Mouse (Mus musculus) G1E-ER4 (cell line): ENCODE measurements around the gene Fmnl3. TPM values are rescaled to one million over a fixed set of nuclear protein-coding genes. Genes with fewer than 3 reads are reported as not detected.

Source experiments
- GATA1 ChIP-seq: IDR thresholded peaks from one replicate; pipeline ENCODE4 v1.8.0; 2012; ENCODE audit warnings: low read length, inconsistent platforms
- polyA plus RNA-seq: library from polyadenylated mRNA; stranded (reverse); fragments of >175 nt; gene quantifications from 2 replicates; pipeline ENCODE4 v1.2.3, GENCODE M21; 2012

The Fmnl3 gene
- polyA plus RNA-seq, 1 experiment, result 0.02 TPM

DNA sequence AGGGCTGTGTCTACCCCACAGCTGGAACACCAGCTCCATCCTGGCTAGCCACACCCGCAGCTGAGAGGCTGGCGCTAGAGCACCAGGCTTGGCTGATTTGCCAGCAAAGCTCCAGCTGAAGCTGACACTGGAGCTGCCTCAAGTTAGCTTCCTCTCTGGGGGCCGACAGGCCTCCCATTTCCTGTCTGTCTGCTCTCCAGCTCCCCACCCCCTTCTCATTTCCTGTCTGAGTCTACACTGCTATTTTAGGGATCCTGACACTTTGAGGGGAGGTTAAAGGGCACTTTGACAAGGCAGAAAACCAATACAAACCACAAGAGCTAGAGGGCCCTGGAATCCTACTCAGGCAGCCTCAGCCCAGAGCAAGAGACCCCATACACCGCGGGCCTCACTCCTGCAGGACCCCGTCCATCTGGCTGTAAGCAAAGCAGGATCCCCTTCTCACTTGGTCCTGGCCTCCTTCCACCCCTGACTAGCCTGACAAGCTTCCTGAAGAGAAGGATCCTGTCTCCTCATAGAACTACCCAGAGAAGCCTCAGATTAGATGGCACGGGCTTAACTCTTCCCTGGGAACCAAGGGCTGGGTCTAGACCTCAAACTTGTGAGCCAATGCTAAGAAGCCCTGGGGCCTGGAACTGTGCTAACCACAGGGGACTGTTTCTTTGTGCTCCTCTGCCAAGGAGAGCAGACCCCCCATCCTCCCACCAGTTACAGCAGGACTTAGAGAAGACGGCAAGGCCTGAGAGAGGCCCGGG lies 37.2 kb downstream of the Fmnl3 start:
- TF ChIP-seq GATA1, result no peak

DNA sequence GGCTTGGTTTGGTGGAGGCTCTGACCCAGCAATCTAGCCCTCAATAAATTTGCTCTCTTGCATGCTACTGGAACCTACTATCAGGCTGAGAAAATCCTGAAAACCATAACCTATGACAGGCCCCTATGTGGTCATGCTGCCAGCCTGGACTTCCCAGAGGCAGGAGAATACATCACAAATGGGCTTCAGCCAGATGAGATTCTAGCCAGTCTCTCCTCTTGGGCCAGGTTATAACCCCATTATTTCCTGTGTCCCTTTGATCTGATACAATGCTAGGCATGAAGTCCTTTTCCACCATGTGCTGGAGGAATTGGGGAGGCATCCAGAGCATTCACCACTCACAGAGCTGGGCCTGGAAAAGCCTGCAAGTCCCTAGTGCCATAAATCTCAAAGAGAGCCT lies 38.2 kb downstream of the Fmnl3 start:
- no peak for TF ChIP-seq GATA1

DNA sequence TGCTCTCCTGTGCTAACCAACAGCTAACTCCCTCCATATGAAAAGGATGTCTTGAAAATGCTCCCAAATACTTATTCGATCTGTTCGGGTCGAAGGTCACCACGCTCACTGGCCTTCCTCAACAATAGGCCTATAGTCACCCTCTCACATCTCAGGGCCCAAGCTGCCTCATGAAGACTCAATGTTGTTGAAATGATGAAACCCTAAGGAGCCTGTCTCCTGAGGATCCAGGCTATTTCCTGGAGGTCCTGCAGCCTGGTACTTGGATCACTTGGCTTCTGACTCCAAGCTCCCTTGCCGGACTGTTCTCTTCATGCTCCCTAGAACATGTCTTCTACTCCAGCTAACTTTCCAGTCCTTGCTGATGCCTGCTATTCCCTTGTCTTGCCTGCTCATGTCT lies 38.9 kb downstream of the Fmnl3 start:
- no peak for TF ChIP-seq GATA1

DNA sequence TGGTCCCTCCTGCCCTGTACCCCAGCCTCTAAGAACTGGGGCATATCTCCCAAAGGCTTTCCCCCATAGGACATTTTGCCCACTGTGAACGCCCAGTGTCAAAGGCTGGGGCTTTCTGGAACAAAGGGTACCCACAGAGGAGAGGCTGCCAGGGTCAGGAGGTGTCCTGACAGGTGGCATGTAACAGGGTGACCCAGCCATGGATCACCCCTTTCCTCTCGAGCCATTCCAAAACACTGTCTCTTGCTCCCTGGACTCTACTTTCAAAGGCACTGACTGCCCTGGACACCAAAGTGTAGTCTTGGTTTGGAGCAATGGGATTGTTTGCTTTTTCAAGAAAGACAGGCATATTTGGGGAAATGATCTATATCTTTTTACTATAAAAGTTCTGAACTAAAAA lies 40.0 kb downstream of the Fmnl3 start:
- no peak for TF ChIP-seq GATA1

DNA sequence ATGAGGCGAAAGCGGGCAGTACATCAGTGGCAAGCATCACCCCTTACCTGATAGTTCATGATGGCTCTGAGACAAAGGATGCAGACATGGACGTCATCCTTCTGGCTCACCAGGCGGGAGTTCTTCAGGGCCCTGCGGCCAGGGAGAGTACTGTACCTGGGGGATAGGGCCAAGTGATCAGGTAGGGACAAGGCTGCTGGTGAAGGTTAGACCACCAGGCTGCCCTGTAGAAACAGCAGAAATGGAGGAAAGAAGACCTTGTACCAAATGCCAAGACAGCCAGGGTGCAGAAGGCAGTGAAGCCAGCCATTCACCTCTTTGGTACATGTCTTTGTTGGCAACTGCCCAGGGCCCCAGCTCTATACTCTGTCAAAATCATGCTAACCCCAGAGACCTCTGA lies 42.3 kb downstream of the Fmnl3 start:
- no peak for TF ChIP-seq GATA1

DNA sequence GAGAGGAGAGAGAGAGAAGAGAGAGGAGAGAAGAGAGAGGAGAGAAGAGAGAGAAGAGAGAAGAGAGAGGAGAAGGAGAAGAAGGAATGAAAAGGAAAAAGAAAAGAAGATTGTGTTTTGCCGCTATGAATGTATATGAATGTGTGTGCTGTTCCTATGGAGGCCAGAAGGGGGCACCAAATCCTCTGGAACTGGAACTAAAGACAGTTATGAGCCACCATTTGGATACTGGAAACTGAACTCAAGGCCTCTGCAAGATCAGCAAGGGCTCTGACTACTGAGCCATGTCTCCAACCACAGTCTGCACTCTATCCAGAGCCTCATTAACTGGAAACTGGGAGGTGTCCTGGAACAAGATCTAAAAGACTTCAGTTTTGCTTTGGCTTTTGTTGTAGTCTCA lies 43.3 kb downstream of the Fmnl3 start:
- no peak for TF ChIP-seq GATA1

DNA sequence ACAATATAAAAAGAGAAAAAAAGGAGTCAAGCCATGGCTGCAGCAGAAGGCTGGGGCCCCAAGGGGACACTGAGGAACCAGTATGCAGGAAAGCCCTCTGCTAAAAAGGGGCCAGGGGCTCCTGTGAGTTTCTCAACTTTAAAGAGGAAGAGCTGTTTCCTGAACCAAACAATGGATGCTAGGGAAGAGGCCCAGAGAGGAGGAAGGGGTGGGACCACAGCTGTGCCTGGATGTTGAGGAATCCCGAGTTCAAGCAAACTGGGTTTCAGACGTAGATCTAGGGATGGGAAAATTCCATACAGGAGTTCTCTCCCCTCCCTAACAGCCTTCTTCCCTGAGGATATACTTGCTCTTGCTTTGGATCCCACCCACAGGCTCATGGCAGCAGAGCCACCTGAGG lies 43.9 kb downstream of the Fmnl3 start:
- no peak for TF ChIP-seq GATA1

DNA sequence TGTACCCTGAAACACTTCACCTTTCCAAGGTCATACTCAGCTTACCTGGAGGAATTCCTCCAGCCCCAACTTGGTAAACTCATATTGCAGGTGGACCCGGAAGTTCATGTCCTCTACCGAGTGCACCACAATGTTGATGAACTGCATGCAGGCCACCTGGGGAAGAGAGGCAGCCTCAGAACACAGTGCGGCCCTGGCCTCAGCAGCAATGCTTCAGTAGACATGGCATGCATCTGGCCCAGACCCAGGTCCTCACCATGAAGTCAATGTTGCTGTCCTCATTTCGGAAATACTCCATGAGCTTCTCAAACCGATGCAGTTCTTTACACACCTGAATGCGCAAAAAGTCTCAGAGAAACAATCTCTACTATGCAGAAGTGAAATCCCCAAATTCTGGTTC lies 44.7 kb downstream of the Fmnl3 start:
- no peak for TF ChIP-seq GATA1

DNA sequence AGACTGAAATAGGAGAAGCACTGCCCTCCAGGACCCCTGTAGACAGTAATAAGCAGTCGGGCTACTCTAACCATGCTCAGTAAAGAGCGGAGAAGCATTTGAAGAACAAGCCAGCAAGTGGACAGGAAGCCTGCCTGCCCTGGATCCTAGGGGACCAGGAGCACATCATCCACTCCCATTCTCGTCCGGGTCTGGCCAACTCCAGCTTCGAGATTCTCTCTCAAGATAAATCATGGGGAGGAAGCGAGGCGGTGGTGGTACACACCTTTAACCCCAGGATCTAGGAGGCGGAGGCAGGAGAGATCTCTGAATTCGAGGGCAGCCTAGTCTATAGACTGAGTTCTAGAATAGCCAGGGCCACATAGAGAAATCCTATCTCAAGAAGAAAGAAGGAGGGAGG lies 46.1 kb downstream of the Fmnl3 start:
- no peak for TF ChIP-seq GATA1

DNA sequence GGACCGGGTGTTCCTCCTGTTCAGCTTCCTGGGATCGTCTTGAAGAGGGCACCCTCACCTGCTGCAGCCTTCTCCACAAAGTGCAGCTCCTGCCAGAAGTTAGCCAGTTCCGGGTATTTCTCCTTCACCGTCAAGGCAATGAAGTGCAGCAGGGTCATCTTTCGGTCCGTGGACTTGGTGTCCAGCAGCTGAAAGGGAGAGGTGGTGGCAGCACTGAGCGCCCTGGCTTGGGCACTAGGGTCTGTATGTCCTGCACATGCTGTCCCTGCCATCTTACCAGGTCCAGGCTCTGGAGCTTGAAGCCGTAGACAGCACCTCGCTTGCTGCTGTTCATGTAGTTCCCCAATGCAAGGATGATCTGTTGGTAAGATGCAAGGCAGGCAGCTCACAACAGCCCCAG lies 49.3 kb downstream of the Fmnl3 start:
- TF ChIP-seq GATA1, result no peak

DNA sequence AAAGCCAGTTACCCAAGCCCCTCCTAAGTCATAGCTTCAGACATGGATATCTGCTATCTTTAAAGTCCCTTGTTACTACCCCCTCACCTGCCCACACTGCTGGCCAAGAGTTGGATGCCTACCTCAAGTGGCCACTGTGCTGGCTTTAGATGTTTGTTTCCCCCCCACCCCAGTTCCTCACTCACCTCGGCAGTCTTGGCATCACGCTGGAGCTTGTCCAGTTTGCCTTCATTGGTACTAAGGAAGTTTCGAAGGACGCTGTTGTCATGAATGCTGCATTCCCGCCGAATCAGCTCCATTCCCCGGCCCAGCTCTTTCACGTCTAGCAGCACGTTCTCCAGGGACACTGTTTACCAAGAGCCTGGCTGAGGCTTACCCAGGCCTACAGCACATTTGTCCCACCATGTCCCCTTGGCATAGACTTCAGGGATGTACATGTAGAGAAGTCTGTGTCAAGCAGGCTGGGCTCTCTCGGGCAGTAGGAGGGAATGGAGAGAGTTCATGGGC lies 50.1 kb downstream of the Fmnl3 start:
- TF ChIP-seq GATA1, result no peak

DNA sequence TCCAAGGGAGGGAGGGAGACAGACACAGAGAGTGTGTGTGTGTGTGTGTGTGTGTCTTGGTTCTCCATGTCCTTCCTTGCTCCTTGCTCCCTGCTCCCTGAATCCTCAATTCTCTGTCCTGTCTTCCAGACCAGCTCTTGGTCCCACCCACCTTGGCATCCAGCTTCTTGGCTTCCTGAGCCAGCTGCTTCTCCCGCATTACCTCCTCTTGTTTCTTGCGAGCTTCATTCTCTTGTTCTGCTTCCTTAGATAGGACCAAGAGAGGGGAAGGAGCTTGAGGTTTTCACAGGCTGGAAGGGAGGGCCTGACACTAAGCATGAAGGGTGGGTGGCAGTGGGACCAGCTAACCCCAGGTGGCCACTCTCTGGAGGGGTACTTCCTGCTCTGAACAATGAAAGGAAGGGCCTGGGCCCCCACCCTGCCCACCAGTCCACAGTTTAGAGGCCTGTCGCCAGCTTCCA lies 50.8 kb downstream of the Fmnl3 start:
- no peak for TF ChIP-seq GATA1

DNA sequence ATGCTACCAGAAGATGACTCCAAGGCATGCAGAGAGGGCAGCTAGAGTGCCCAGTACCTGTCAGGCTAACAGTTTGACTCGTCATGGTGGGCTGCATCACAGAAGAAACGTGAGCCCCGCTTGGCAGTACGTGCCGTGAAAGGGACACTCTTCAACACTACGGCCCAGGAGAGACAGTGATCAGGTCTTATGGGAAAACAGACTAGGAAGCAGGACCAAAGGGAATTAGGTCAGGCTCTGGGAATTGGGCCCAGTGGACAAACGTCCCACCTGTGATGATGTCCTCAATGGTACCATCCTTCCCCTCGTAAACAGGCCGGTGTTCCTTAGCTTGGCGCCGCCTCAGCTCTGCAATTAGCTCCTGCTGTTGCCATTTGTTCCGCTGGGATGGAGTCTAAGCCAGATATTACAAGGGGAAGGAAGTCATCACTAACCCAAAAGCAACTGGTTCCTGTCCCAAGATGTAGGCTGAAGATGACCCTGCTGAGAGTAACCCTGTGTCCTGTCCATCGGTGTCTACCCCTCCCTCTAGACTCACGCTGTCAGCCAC lies 51.3 kb downstream of the Fmnl3 start:
- no peak for TF ChIP-seq GATA1

DNA sequence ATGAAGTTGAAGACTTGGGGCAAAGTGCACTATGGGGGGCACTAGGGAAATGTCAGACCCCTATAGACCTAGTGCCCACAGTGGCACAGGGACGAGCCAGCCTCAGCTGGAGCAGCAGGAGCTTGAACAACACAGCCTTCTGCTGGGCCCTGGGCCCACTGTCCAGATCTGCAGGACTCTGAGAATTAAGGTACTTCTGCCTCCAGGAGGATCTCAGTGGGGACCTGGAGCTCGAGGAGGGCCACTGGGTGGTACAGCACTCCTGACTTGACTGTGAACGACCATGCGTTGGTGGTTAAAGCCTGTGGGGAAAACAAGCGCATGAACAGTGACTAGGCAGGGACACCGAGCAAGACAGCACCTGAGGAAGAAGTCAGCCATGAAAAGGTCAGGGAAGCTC lies 52.2 kb downstream of the Fmnl3 start:
- TF ChIP-seq GATA1, result no peak

DNA sequence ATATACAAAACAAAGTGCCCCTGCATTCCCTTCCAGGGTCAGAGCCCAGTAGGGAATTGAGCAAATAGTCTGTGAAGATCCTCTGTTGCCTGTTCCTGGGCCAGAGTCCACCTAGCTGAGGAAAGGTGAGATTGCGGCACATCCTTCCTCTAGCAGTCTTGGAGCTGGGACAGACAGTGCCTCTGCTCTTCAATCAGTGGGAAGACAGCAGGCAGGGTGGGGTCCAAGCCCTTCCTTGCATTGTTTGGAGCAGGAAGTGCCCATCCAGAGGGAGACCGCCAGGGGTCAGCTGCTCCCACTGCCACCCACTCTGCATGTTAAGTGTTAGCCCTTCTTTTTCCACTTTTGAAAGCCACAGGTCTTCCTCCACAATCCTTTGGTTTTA lies 53.0 kb downstream of the Fmnl3 start:
- no peak for TF ChIP-seq GATA1

DNA sequence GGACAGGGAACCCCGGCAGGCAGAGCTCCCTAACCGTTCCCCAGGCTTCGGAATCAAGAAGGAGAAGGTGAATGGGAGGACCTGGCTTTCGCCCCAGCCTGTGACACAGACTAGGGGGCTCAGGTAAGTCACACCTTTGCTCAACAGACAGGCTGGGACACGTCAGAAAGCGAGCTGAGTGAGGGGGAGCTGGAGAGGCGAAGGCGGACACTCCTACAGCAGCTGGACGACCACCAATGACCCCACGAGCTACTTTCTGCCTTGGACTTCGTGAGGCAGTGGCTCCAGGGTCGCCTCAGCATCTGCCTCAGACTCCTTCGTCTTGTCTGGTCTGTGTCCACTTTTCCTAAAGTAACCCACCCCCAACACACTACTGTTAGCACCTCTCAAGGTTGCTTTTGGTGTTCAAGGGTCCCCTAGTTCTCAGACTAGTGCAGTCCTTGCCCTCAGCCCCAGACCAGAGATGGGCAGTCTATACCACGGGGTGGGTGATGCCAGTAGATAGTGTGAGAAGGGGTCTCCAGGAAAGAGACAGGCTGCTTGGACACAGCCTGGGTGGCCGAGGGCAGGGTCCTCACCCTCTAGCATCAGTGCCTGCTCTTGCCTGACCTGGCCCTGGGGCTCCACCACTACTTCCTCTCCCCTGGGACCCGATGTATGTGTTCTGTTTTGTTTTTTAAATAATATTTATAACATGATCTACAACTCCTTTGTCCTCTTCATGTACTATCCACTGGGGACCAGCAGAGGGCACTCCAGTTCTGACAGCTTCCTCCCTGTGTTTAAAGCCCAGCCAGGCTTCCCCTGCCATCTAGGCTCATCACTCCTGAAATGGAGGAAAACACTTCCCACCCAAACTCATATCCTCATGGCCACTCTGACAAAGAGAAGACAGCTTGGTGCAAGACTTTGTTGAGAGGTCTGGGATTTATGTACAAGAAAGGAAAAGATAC lies 53.7 kb downstream of the Fmnl3 start:
- no peak for TF ChIP-seq GATA1
